Mouse (Mus musculus) cortical plate, adult 2 months (tissue): ENCODE results near the gene Slc44a5.

Source experiments
- CTCF ChIP-seq: fragments of 200-500 bp; IDR thresholded peaks from 2 replicates; pipeline ENCODE4 v1.5.1; 2011; ENCODE audit warnings: mild to moderate bottlenecking, control low read depth, low read length; ENCODE audit not compliant: insufficient read depth; ENCODE audit errors: extremely low read depth
- POLR2A ChIP-seq: fragments of 200-500 bp; IDR thresholded peaks from 2 replicates; pipeline ENCODE4 v1.6.1; 2011; ENCODE audit warnings: mild to moderate bottlenecking, low read length, control low read depth; ENCODE audit not compliant: insufficient read depth; ENCODE audit errors: extremely low read depth

- TF ChIP-seq POLR2A, result no peak
- no peak for TF ChIP-seq CTCF
These were observed 235.2 kb downstream of the Slc44a5 start for GRCm38 (mm10) chr3:154208479-154208878.
